Mouse (Mus musculus) adrenal gland, postnatal 36 days (tissue): Measurements from ENCODE around the gene Utp6. TPM values are rescaled to one million over a fixed set of nuclear protein-coding genes. Genes with fewer than 3 reads are reported as not detected.

Experiments used
- DNase-seq, 2 experiments: peaks; one replicate each; pipeline ENCODE4 v3.0.0; 2021; ENCODE audit warnings: mixed read lengths in 1 of 2
- total RNA-seq, 2 experiments: library from RNA; stranded (reverse); gene quantifications; 2 replicates each; pipeline ENCODE4 v1.2.3; 2021

Gene Utp6
- total RNA-seq, 2 experiments from 2014 or later: 39.8 to 41.7 TPM

- no peak for DNase-seq
Measured at GRCm38 (mm10) chr11:79962877-79963183, 640 bp upstream of the Utp6 start.

- no peak for DNase-seq
Measured at GRCm38 (mm10) chr11:79961346-79962124, 655 bp downstream of the Utp6 start.

GRCm38 (mm10) chr11:79947265-79947664 lies 14.9 kb downstream of the Utp6 start:
- no peak for DNase-seq

GRCm38 (mm10) chr11:79943601-79944000 lies 18.6 kb downstream of the Utp6 start:
- no peak for DNase-seq

GRCm38 (mm10) chr11:79943136-79943535 lies 19.1 kb downstream of the Utp6 start:
- DNase-seq: no peak

- no peak for DNase-seq
Measured at GRCm38 (mm10) chr11:79935766-79936165, 26.4 kb downstream of the Utp6 start.

- no peak for DNase-seq
Measured at GRCm38 (mm10) chr11:79922766-79923165, 39.4 kb downstream of the Utp6 start.

GRCm38 (mm10) chr11:79922157-79922556 lies 40.0 kb downstream of the Utp6 start:
- DNase-seq: no peak

GRCm38 (mm10) chr11:79920505-79921025 lies 41.6 kb downstream of the Utp6 start:
- no peak for DNase-seq

GRCm38 (mm10) chr11:79919685-79920504 lies 42.3 kb downstream of the Utp6 start:
- peak; percentile 84 to 86 for DNase-seq

GRCm38 (mm10) chr11:79915696-79916349 lies 46.4 kb downstream of the Utp6 start:
- DNase-seq: peak in 1 of 2 experiments; percentile 7

GRCm38 (mm10) chr11:79908600-79909483 lies 53.3 kb downstream of the Utp6 start:
- DNase-seq: no peak

- DNase-seq: no peak
Measured at GRCm38 (mm10) chr11:79906920-79907319, 55.3 kb downstream of the Utp6 start.

GRCm38 (mm10) chr11:79902881-79903481 lies 59.2 kb downstream of the Utp6 start:
- DNase-seq: no peak

- DNase-seq: no peak
Measured at GRCm38 (mm10) chr11:79901146-79901545, 61.0 kb downstream of the Utp6 start.

GRCm38 (mm10) chr11:79892259-79892658 lies 69.9 kb downstream of the Utp6 start:
- no peak for DNase-seq

GRCm38 (mm10) chr11:79890822-79891221 lies 71.4 kb downstream of the Utp6 start:
- DNase-seq: no peak

GRCm38 (mm10) chr11:79886961-79887360 lies 75.2 kb downstream of the Utp6 start:
- DNase-seq: no peak

GRCm38 (mm10) chr11:79886395-79886794 lies 75.8 kb downstream of the Utp6 start:
- no peak for DNase-seq

GRCm38 (mm10) chr11:79885713-79886393 lies 76.3 kb downstream of the Utp6 start:
- DNase-seq: no peak

- peak; percentile 17 to 26 for DNase-seq
Measured at GRCm38 (mm10) chr11:79884784-79885183, 77.4 kb downstream of the Utp6 start.
